In genomic region chr12:78055956-78056355, GRCm38 (mm10) we compare ENCODE assay signal across 8 mouse cellular contexts.
A peak's percentile ranks its signal among the peaks of the same experiment; 100 is the strongest.
DNase-seq lines count a peak whose midpoint lies in the region; ATAC-seq and TF ChIP-seq lines count a peak whose summit lies in the region.

No protein-coding gene starts in this region.

- no peak overlapping the region for H3K4me3 ChIP-seq in intestine, embryonic 14.5 days (ENCODE audit: low read depth, low read length)
- no peak overlapping the region for H3K4me3 ChIP-seq in intestine, embryonic 16.5 days (ENCODE audit: low read length)
- peak overlapping the region; percentile 14; the same call in 1 of the 2 replicates for H3K4me3 ChIP-seq in forebrain, postnatal 0 days (ENCODE audit: low read depth, low read length)
- peak overlapping the region; percentile 19; the same call in 1 of the 2 replicates for H3K4me3 ChIP-seq in hindbrain, embryonic 15.5 days

- H3K27me3 ChIP-seq in intestine, embryonic 14.5 days (replicated peaks; ENCODE audit: control insufficient read depth, insufficient read depth, low read length), result 0 out of 2 replicates have a peak, but pooled peaks cover 3% of the 10 kb centered on the region
- H3K27me3 ChIP-seq in intestine, embryonic 16.5 days (replicated peaks; ENCODE audit: control insufficient read depth, insufficient read depth, low read length), result 0 out of 2 replicates have a peak, but pooled peaks cover 4% of the 10 kb centered on the region
- H3K27me3 ChIP-seq in forebrain, postnatal 0 days (ENCODE audit: insufficient read depth, low read length), result no peaks in the 10 kb centered on the region
- H3K27me3 ChIP-seq in hindbrain, embryonic 15.5 days, result no peaks in the 10 kb centered on the region

- H3K4me1 ChIP-seq in intestine, embryonic 14.5 days (replicated peaks; ENCODE audit: control insufficient read depth, insufficient read depth, low read length), result no peaks in the 10 kb centered on the region
- H3K4me1 ChIP-seq in intestine, embryonic 16.5 days (ENCODE audit: control insufficient read depth, insufficient read depth, low read length), result no peaks in the 10 kb centered on the region
- peaks cover 3% of the 10 kb centered on the region; the same call in 1 of the 2 replicates for H3K4me1 ChIP-seq in forebrain, postnatal 0 days (ENCODE audit: insufficient read depth)
- peaks cover 8% of the 10 kb centered on the region for H3K4me1 ChIP-seq in hindbrain, embryonic 15.5 days (replicated peaks)

- WGBS in intestine, embryonic 14.5 days, result under 1% methylated on average over 9 of the region's 9 CpGs
- WGBS in intestine, embryonic 16.5 days, result 3% methylated on average over 9 of the region's 9 CpGs
- WGBS in forebrain, postnatal 0 days, result 1% methylated on average over 9 of the region's 9 CpGs
- WGBS in hindbrain, embryonic 15.5 days, result under 1% methylated on average over 9 of the region's 9 CpGs

- TF ChIP-seq CTCF in forebrain, postnatal 0 days (IDR thresholded peaks at IDR 0.05; ENCODE audit: low read depth), result peak; percentile 83

- H3K9me3 ChIP-seq in intestine, embryonic 14.5 days (ENCODE audit: control insufficient read depth, low read length), result no peaks in the 10 kb centered on the region
- no peaks in the 10 kb centered on the region for H3K9me3 ChIP-seq in intestine, embryonic 16.5 days (ENCODE audit: control insufficient read depth, low read length)
- H3K9me3 ChIP-seq in forebrain, postnatal 0 days (ENCODE audit: low read length), result no peaks in the 10 kb centered on the region
- no peaks in the 10 kb centered on the region for H3K9me3 ChIP-seq in hindbrain, embryonic 15.5 days

- H3K27ac ChIP-seq in intestine, embryonic 14.5 days (ENCODE audit: low read depth), result no peak overlapping the region
- H3K27ac ChIP-seq in intestine, embryonic 16.5 days (ENCODE audit: low read length), result no peak overlapping the region
- no peak overlapping the region for H3K27ac ChIP-seq in forebrain, postnatal 0 days (ENCODE audit: low read depth, low read length)
- H3K27ac ChIP-seq in hindbrain, embryonic 15.5 days (replicated peaks), result no peak overlapping the region

- peak; percentile 80 for DNase-seq in intestine, embryonic 14.5 days (ENCODE audit: low spot score)
- DNase-seq in cerebellum, adult 18-20 months, result peak; percentile 54 to 70
- DNase-seq in forebrain, postnatal 0 days, result peak; percentile 70
- peak; percentile 18 for DNase-seq in left cerebral cortex, adult 11 months (ENCODE audit: low spot score)
- peak; percentile 70 for DNase-seq in right cerebral cortex, postnatal 4 days

- H3K9ac ChIP-seq in intestine, embryonic 14.5 days (ENCODE audit: low read length), result no peak overlapping the region
- no peak overlapping the region for H3K9ac ChIP-seq in intestine, embryonic 16.5 days (ENCODE audit: low read depth, low read length)
- H3K9ac ChIP-seq in forebrain, postnatal 0 days, result no peak overlapping the region
- H3K9ac ChIP-seq in hindbrain, embryonic 15.5 days, result peak overlapping the region; percentile 23; the same call in 1 of the 2 replicates

- peak overlapping the region; percentile 26; the same call in 1 of the 2 replicates for H3K4me2 ChIP-seq in intestine, embryonic 14.5 days (ENCODE audit: low read length)
- H3K4me2 ChIP-seq in intestine, embryonic 16.5 days (ENCODE audit: low read depth, low read length), result no peak overlapping the region; the same call in 1 of the 2 replicates
- H3K4me2 ChIP-seq in forebrain, postnatal 0 days (ENCODE audit: low read depth), result peak overlapping the region; percentile 52
- H3K4me2 ChIP-seq in hindbrain, embryonic 15.5 days, result peak overlapping the region; percentile 59

- H3K36me3 ChIP-seq in intestine, embryonic 14.5 days (ENCODE audit: control insufficient read depth, insufficient read depth, low read length), result no peaks in the 10 kb centered on the region
- H3K36me3 ChIP-seq in intestine, embryonic 16.5 days (ENCODE audit: control insufficient read depth, insufficient read depth, low read length), result no peaks in the 10 kb centered on the region
- no peaks in the 10 kb centered on the region for H3K36me3 ChIP-seq in forebrain, postnatal 0 days (ENCODE audit: insufficient read depth)
- no peaks in the 10 kb centered on the region for H3K36me3 ChIP-seq in hindbrain, embryonic 15.5 days

- 0 out of 2 replicates have a peak, but pooled peaks have one; percentile 23 for ATAC-seq in intestine, embryonic 14.5 days (replicated peaks; ENCODE audit: low FRiP score, low TSS enrichment, low read depth)
- no peak for ATAC-seq in intestine, embryonic 16.5 days
- peak; percentile 91 for ATAC-seq in forebrain, postnatal 0 days
- ATAC-seq in hindbrain, embryonic 15.5 days (ENCODE audit: low FRiP score, low read depth), result no peak
- ATAC-seq in megakaryocyte, adult 5-6 weeks (ENCODE audit: poor library complexity, severe bottlenecking), result peak; percentile 51; the same call in 1 of the 2 replicates

Comparison
In these comparisons a context has a peak if more than half of its experiments do, and no peak if none do; other contexts are left out.
1. ATAC-seq: peak in intestine, embryonic 14.5 days (single experiment), forebrain, postnatal 0 days (single experiment) and megakaryocyte, adult 5-6 weeks (single experiment); none in intestine, embryonic 16.5 days (single experiment) and hindbrain, embryonic 15.5 days (single experiment).
2. DNase-seq: peak in every context shown above with its lines; median percentile 80 in intestine, embryonic 14.5 days; 70 in forebrain, postnatal 0 days; 70 in right cerebral cortex, postnatal 4 days; 62 in cerebellum, adult 18-20 months; 18 in left cerebral cortex, adult 11 months.
3. H3K4me3 ChIP-seq: peak in forebrain, postnatal 0 days (single experiment) and hindbrain, embryonic 15.5 days (single experiment); none in intestine, embryonic 14.5 days (single experiment) and intestine, embryonic 16.5 days (single experiment).